In genomic region chr3:84269987-84270623, GRCm38 (mm10) we compare ENCODE assay signal across 8 mouse cellular contexts. TPM values are rescaled to one million over a fixed set of nuclear protein-coding genes. Genes with fewer than 3 reads are reported as not detected.
A peak's percentile ranks its signal among the peaks of the same experiment; 100 is the strongest.
DNase-seq lines count a peak whose midpoint lies in the region; ATAC-seq and TF ChIP-seq lines count a peak whose summit lies in the region.

No protein-coding gene starts in this region.

- no peak for TF ChIP-seq POLR2A in thymus, adult 2 months (IDR thresholded peaks at IDR 0.05; ENCODE audit: control insufficient read depth, extremely low read depth, insufficient read depth, low read length, poor library complexity)

- intact Hi-C loops in left cerebral cortex, postnatal 10 days (cut with DNase I) = no loop called here

- no peak overlapping the region for H3K27ac ChIP-seq in heart, embryonic 15.5 days
- peak overlapping the region; percentile 31; the same call in 1 of the 2 replicates for H3K27ac ChIP-seq in forebrain, embryonic 13.5 days
- H3K27ac ChIP-seq in neural tube, embryonic 12.5 days = no peak overlapping the region
- no peak overlapping the region for H3K27ac ChIP-seq in thymus, adult 2 months (ENCODE audit: control insufficient read depth, insufficient read depth, low read length)

- peaks cover 27% of the 10 kb centered on the region for H3K4me1 ChIP-seq in heart, embryonic 15.5 days (replicated peaks)
- peaks cover 34% of the 10 kb centered on the region for H3K4me1 ChIP-seq in forebrain, embryonic 13.5 days
- H3K4me1 ChIP-seq in neural tube, embryonic 12.5 days = peaks cover 56% of the 10 kb centered on the region
- H3K4me1 ChIP-seq in thymus, adult 2 months (replicated peaks; ENCODE audit: control insufficient read depth, insufficient read depth, low read length) = no peaks in the 10 kb centered on the region

- no peaks in the 10 kb centered on the region for H3K36me3 ChIP-seq in heart, embryonic 15.5 days
- no peaks in the 10 kb centered on the region for H3K36me3 ChIP-seq in forebrain, embryonic 13.5 days (ENCODE audit: poor library complexity, severe bottlenecking)
- 0 out of 2 replicates have a peak, but pooled peaks cover 5% of the 10 kb centered on the region for H3K36me3 ChIP-seq in neural tube, embryonic 12.5 days
- H3K36me3 ChIP-seq in thymus, adult 2 months (ENCODE audit: control insufficient read depth, insufficient read depth, low read length) = no peaks in the 10 kb centered on the region

- DNase-seq in heart, adult 9 months (ENCODE audit: low spot score in 2 of 2) = no peak
- DNase-seq in kidney, postnatal 36 days = peak; percentile 37 to 44
- DNase-seq in thymus, adult 2 months = no peak
- DNase-seq in spleen, postnatal 14 days (ENCODE audit: low spot score in 2 of 2) = no peak
- no peak for DNase-seq in left cerebral cortex, postnatal 10 days (ENCODE audit: extremely low spot score in 1 of 2, low spot score in 2 of 2)

- peak overlapping the region; percentile 42 for H3K4me2 ChIP-seq in heart, embryonic 15.5 days
- H3K4me2 ChIP-seq in forebrain, embryonic 13.5 days = peak overlapping the region; percentile 52
- H3K4me2 ChIP-seq in neural tube, embryonic 12.5 days (replicated peaks) = peak overlapping the region; percentile 52

- 22% methylated on average over 13 of the region's 13 CpGs for WGBS in heart, embryonic 15.5 days
- 11% methylated on average over 13 of the region's 13 CpGs for WGBS in forebrain, embryonic 13.5 days
- WGBS in neural tube, embryonic 12.5 days = 6% methylated on average over 13 of the region's 13 CpGs
- 53% methylated on average over 13 of the region's 13 CpGs for WGBS in thymus, adult 2 months

- peak overlapping the region; percentile 4; the same call in 1 of the 2 replicates for H3K4me3 ChIP-seq in heart, embryonic 15.5 days
- H3K4me3 ChIP-seq in forebrain, embryonic 13.5 days = peak overlapping the region; percentile 11; the same call in 1 of the 2 replicates
- peak overlapping the region; percentile 19 for H3K4me3 ChIP-seq in neural tube, embryonic 12.5 days
- H3K4me3 ChIP-seq in thymus, adult 2 months (ENCODE audit: control insufficient read depth, insufficient read depth, low read length) = no peak overlapping the region

- no peak for TF ChIP-seq CTCF in thymus, adult 2 months (IDR thresholded peaks at IDR 0.05; ENCODE audit: borderline replicate concordance, control insufficient read depth, extremely low read depth, insufficient read depth, low read length, poor library complexity)

- H3K9me3 ChIP-seq in heart, embryonic 15.5 days (replicated peaks) = no peaks in the 10 kb centered on the region
- no peaks in the 10 kb centered on the region for H3K9me3 ChIP-seq in forebrain, embryonic 13.5 days (replicated peaks)
- H3K9me3 ChIP-seq in neural tube, embryonic 12.5 days = no peaks in the 10 kb centered on the region

- 0 out of 2 replicates have a peak overlapping the region, but pooled peaks have one; percentile 0 for H3K9ac ChIP-seq in heart, embryonic 15.5 days
- peak overlapping the region; percentile 39 for H3K9ac ChIP-seq in forebrain, embryonic 13.5 days
- peak overlapping the region; percentile 33; the same call in 1 of the 2 replicates for H3K9ac ChIP-seq in neural tube, embryonic 12.5 days

- ATAC-seq in heart, embryonic 15.5 days (replicated peaks; ENCODE audit: insufficient number of reproducible peaks, insufficient read depth, low FRiP score, low read depth) = no peak
- peak; percentile 14; the same call in 1 of the 2 replicates for ATAC-seq in forebrain, embryonic 13.5 days
- ATAC-seq in neural tube, embryonic 12.5 days (ENCODE audit: low FRiP score, low read depth) = peak; percentile 48

- peaks cover 25% of the 10 kb centered on the region for H3K27me3 ChIP-seq in heart, embryonic 15.5 days
- no peaks in the 10 kb centered on the region for H3K27me3 ChIP-seq in forebrain, embryonic 13.5 days
- no peaks in the 10 kb centered on the region for H3K27me3 ChIP-seq in neural tube, embryonic 12.5 days (replicated peaks)
- H3K27me3 ChIP-seq in thymus, adult 2 months (ENCODE audit: control insufficient read depth, insufficient read depth, low read length) = no peaks in the 10 kb centered on the region; the same call in 1 of the 2 replicates

RNA-seq across cellular contexts. Expression of gene Trim2, which starts 36.6 kb away (rescaled TPM):
- polyA plus RNA-seq in heart, embryonic 15.5 days (2015; fragmentation: Nextera tagmentation; extraction: Ambion mirVana) = 7.9 and 11.9 TPM in 2 replicates
- 130 and 138 TPM in 2 replicates for polyA plus RNA-seq in forebrain, embryonic 13.5 days (2015; fragmentation: Nextera tagmentation; extraction: Ambion mirVana)
- 132 and 151 TPM in 2 replicates for polyA plus RNA-seq in neural tube, embryonic 12.5 days (2016; fragmentation: Nextera tagmentation; extraction: Ambion mirVana)
- polyA plus RNA-seq in thymus, adult 2 months (2012; rRNA removed) = 2.9 and 4.2 TPM in 2 replicates
- 100 to 1,000 TPM; 186 to 212 TPM for total RNA-seq in left cerebral cortex, postnatal 10 days (2021)

Comparison
In these comparisons a context has a peak if more than half of its experiments do, and no peak if none do; other contexts are left out.
1. DNase-seq: peak in kidney, postnatal 36 days (2 of 2); none in heart, adult 9 months (0 of 2), thymus, adult 2 months (single experiment), spleen, postnatal 14 days (0 of 2) and left cerebral cortex, postnatal 10 days (0 of 2).
2. RNA of gene Trim2, which starts 36.6 kb away (polyA plus RNA-seq): 132 to 151 TPM in neural tube, embryonic 12.5 days and 130 to 138 TPM in forebrain, embryonic 13.5 days; 7.9 to 11.9 TPM in heart, embryonic 15.5 days and 2.9 to 4.2 TPM in thymus, adult 2 months; every median in the first group is over 10 times any median in the second.
3. Peak in every context shown above with its lines, with median percentiles within 50 percentile points of each other: H3K4me2 ChIP-seq and H3K9ac ChIP-seq.